Mouse (Mus musculus): ENCODE measurements at regions not wholly inside any gene's neighbourhood (a gene's known extent, or its start where the extent isn't known, plus 50 kb on each side); places are given as distances from the start of the nearest gene placed in this dataset.

- DNase-seq (ENCODE audit: low read depth) = no peak
Observed at GRCm38 (mm10) chr4:55203731-55204710, 145.8 kb upstream of the Rad23b start.

- no peak for DNase-seq (ENCODE audit: low read depth)
Observed at GRCm38 (mm10) chr4:55206226-55206625, 143.6 kb upstream of the Rad23b start.

GRCm38 (mm10) chr4:55207749-55208385 is 142.0 kb upstream of the Rad23b start:
- DNase-seq (ENCODE audit: low read depth) = no peak

GRCm38 (mm10) chr4:55208386-55209345 is 141.2 kb upstream of the Rad23b start:
- DNase-seq (ENCODE audit: low read depth) = no peak

GRCm38 (mm10) chr4:55215425-55216174 is 134.2 kb upstream of the Rad23b start:
- no peak for DNase-seq (ENCODE audit: low read depth)

GRCm38 (mm10) chr4:55216175-55216545 is 133.7 kb upstream of the Rad23b start:
- DNase-seq (ENCODE audit: low read depth) = no peak

- DNase-seq (ENCODE audit: low read depth) = no peak
Observed at GRCm38 (mm10) chr4:55225766-55226165, 124.1 kb upstream of the Rad23b start.

GRCm38 (mm10) chr4:55227394-55227793 is 122.4 kb upstream of the Rad23b start:
- no peak for DNase-seq (ENCODE audit: low read depth)

GRCm38 (mm10) chr4:55231522-55231921 is 118.3 kb upstream of the Rad23b start:
- peak; percentile 23 for DNase-seq (ENCODE audit: low read depth)

- peak; percentile 42 for DNase-seq (ENCODE audit: low read depth)
Observed at GRCm38 (mm10) chr4:55237856-55238255, 112.0 kb upstream of the Rad23b start.

- peak; percentile 71 for DNase-seq (ENCODE audit: low read depth)
Observed at GRCm38 (mm10) chr4:55240450-55240849, 109.4 kb upstream of the Rad23b start.

GRCm38 (mm10) chr4:55242331-55242730 is 107.5 kb upstream of the Rad23b start:
- DNase-seq (ENCODE audit: low read depth) = no peak

GRCm38 (mm10) chr4:55243091-55244058 is 106.5 kb upstream of the Rad23b start:
- no peak for DNase-seq (ENCODE audit: low read depth)

GRCm38 (mm10) chr4:55245789-55246188 is 104.1 kb upstream of the Rad23b start:
- DNase-seq (ENCODE audit: low read depth) = no peak

GRCm38 (mm10) chr4:55250334-55250733 is 99.5 kb upstream of the Rad23b start:
- DNase-seq (ENCODE audit: low read depth) = no peak

- no peak for DNase-seq (ENCODE audit: low read depth)
Observed at GRCm38 (mm10) chr4:55251546-55251945, 98.3 kb upstream of the Rad23b start.

- no peak for DNase-seq (ENCODE audit: low read depth)
Observed at GRCm38 (mm10) chr4:55253769-55254168, 96.1 kb upstream of the Rad23b start.

GRCm38 (mm10) chr4:55271965-55272630 is 77.7 kb upstream of the Rad23b start:
- no peak for DNase-seq (ENCODE audit: low read depth)

GRCm38 (mm10) chr4:55276300-55276952 is 73.4 kb upstream of the Rad23b start:
- DNase-seq (ENCODE audit: low read depth) = no peak
